Mouse (Mus musculus): ENCODE measurements around the gene Dnajb5. TPM values are rescaled to one million over a fixed set of nuclear protein-coding genes. Genes with fewer than 3 reads are reported as not detected.

The Dnajb5 gene
- polyA plus RNA-seq, 1 experiment from 2014 or later = 1.5 TPM

DNA sequence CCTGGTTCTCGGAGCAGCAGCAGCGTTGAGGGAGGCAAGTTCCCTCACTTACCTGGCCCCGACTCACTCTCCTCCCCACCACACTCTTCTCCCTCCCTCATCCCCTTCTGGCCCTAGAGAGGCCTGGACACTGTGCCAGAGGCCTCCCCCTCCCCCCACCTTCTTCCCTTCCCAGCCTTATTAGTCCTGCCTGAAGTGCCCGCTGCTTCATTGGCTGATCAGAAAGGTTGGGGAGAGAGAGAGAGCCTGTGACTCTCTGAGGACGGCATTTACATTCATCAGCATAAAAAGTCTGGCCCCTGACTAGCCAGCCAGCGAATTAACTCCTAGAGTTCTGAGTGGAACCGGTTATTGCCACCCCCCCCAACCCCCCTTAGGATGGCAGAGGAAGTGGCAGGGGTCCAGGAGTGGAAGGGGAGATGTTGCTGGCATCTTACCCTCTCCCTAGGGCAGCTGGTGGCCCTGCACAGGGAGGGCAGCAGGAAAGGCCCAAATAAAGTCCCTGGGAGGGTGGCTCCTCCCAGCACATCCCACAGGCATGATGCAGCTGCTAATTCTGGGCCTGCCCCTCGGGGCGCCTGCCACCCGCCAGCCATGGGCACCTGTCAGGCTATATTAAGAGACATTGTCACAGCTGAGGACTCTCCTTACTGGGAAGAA lies 4.0 kb downstream of the Dnajb5 start:
- Histone ChIP-seq H3K9me3 (replicated peaks) (no peaks in the 10 kb centered on the region), H3K27ac (replicated peaks) (no peak overlapping the region), H3K4me1 (replicated peaks) (peaks cover 15% of the 10 kb centered on the region), H3K9ac (no peak overlapping the region), H3K4me3 (replicated peaks) (no peak overlapping the region), H3K4me2 (no peak overlapping the region), H3K27me3 (peaks cover 43% of the 10 kb centered on the region), H3K36me3 (replicated peaks) (no peaks in the 10 kb centered on the region)
- no peak for ATAC-seq (ENCODE audit: insufficient read depth)
- WGBS (ENCODE audit: insufficient replicate concordance) = 51% methylated on average over 10 of the region's 10 CpGs

DNA sequence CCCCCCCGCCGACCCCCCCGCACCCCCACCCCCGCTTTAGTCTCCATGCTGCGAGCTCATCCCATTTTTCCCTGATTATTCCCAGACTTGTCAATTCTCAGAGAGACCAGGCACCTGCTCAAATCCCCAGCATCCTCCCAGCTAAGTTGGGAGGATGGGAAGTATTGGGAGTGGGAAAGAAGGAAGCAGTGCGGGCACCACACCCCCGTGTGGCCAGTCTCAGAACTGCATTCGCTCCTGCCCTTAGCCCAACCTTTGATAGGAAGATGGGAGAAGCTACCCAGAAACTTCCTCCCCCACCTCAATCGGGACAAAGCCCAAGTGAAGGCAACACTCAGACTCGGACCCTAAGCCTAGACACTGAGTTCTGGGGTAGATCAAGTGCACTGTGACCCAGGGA lies 4.7 kb downstream of the Dnajb5 start:
- Histone ChIP-seq H3K4me3 (replicated peaks) (no peak overlapping the region), H3K9ac (no peak overlapping the region), H3K4me2 (no peak overlapping the region), H3K36me3 (replicated peaks) (no peaks in the 10 kb centered on the region), H3K4me1 (replicated peaks) (peaks cover 12% of the 10 kb centered on the region), H3K27ac (replicated peaks) (no peak overlapping the region), H3K27me3 (peaks cover 35% of the 10 kb centered on the region), H3K9me3 (replicated peaks) (no peaks in the 10 kb centered on the region)
- WGBS (ENCODE audit: insufficient replicate concordance) = 11% methylated on average over 10 of the region's 10 CpGs
- ATAC-seq (ENCODE audit: insufficient read depth) = no peak

- no peak overlapping the region for H3K27ac ChIP-seq (replicated peaks)
- no peaks in the 10 kb centered on the region for H3K36me3 ChIP-seq (replicated peaks)
- WGBS (ENCODE audit: insufficient replicate concordance) = 78% methylated on average over 3 of the region's 3 CpGs
- no peak overlapping the region for H3K9ac ChIP-seq
- no peaks in the 10 kb centered on the region for H3K9me3 ChIP-seq (replicated peaks)
- peaks cover 4% of the 10 kb centered on the region for H3K4me1 ChIP-seq (replicated peaks)
- H3K4me2 ChIP-seq = no peak overlapping the region
- ATAC-seq (ENCODE audit: insufficient read depth) = no peak
- H3K27me3 ChIP-seq = peaks cover 26% of the 10 kb centered on the region
- no peak overlapping the region for H3K4me3 ChIP-seq (replicated peaks)
Measured at GRCm38 (mm10) chr4:42955200-42955599, 5.6 kb downstream of the Dnajb5 start.

DNA sequence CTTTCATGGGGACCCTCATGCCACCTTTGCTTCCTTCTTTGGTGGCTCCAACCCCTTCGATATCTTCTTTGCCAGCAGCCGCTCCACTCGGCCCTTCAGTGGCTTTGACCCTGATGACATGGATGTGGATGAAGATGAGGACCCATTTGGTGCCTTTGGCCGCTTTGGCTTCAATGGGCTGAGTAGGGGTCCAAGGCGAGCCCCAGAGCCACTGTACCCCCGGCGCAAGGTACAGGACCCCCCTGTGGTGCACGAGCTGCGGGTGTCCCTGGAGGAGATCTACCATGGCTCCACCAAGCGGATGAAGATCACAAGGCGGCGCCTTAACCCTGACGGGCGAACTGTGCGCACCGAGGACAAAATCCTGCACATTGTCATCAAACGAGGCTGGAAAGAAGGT lies 7.0 kb downstream of the Dnajb5 start:
- H3K4me2 ChIP-seq = no peak overlapping the region
- H3K27ac ChIP-seq (replicated peaks) = no peak overlapping the region
- WGBS (ENCODE audit: insufficient replicate concordance) = 74% methylated on average over 17 of the region's 17 CpGs
- H3K9me3 ChIP-seq (replicated peaks) = no peaks in the 10 kb centered on the region
- no peaks in the 10 kb centered on the region for H3K36me3 ChIP-seq (replicated peaks)
- peaks cover 12% of the 10 kb centered on the region for H3K27me3 ChIP-seq
- H3K4me3 ChIP-seq (replicated peaks) = no peak overlapping the region
- no peak for ATAC-seq (ENCODE audit: insufficient read depth)
- H3K4me1 ChIP-seq (replicated peaks) = no peaks in the 10 kb centered on the region; the same call in 1 of the 2 replicates
- no peak overlapping the region for H3K9ac ChIP-seq

DNA sequence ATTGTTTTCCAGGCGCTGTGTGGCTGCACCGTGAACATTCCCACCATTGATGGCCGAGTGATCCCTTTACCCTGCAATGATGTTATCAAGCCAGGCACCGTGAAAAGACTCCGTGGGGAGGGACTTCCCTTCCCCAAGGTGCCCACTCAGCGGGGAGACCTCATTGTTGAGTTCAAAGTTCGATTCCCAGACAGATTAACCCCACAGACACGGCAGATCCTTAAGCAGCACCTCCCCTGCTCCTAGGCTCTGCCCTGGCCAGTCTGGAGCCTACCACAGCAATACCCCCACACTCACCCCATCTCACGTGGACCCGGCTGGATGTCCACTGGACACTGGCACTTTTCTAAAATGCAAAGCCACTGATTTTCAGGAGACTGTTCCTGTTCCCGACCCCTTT lies 7.7 kb downstream of the Dnajb5 start:
- no peak for ATAC-seq (ENCODE audit: insufficient read depth)
- Histone ChIP-seq H3K9me3 (replicated peaks) (no peaks in the 10 kb centered on the region), H3K36me3 (replicated peaks) (no peaks in the 10 kb centered on the region), H3K27me3 (peaks cover 6% of the 10 kb centered on the region; the same call in 1 of the 2 replicates), H3K4me3 (replicated peaks) (no peak overlapping the region), H3K9ac (no peak overlapping the region), H3K4me1 (replicated peaks) (no peaks in the 10 kb centered on the region; the same call in 1 of the 2 replicates), H3K27ac (replicated peaks) (no peak overlapping the region), H3K4me2 (no peak overlapping the region)
- WGBS (ENCODE audit: insufficient replicate concordance) = 59% methylated on average over 11 of the region's 11 CpGs

DNA sequence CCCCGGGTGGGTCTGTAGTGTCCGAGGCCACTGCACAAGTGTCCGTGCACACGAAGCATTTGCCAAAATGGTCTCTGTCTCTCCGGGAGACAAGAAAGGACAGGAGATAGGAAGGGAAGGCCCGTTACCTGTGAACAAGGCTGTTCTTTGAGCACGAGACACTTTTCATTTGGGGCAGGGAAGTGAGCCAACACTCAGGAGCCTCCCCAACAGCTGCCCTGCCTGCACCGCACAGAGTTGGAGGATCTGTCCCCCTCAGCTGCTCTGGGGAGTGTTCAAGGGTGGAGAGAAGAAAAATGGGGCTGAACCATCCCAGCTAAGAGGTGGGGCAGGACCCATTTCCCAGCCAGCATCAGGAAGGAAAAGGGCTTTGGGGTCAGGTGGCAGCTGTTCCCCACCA lies 8.4 kb downstream of the Dnajb5 start:
- no peak overlapping the region for H3K9ac ChIP-seq
- peaks cover 4% of the 10 kb centered on the region; the same call in 1 of the 2 replicates for H3K27me3 ChIP-seq
- H3K4me2 ChIP-seq = no peak overlapping the region
- 73% methylated on average over 8 of the region's 8 CpGs for WGBS (ENCODE audit: insufficient replicate concordance)
- no peak overlapping the region for H3K27ac ChIP-seq (replicated peaks)
- no peaks in the 10 kb centered on the region for H3K36me3 ChIP-seq (replicated peaks)
- H3K9me3 ChIP-seq (replicated peaks) = no peaks in the 10 kb centered on the region
- no peak for ATAC-seq (ENCODE audit: insufficient read depth)
- H3K4me3 ChIP-seq (replicated peaks) = no peak overlapping the region
- H3K4me1 ChIP-seq (replicated peaks) = no peaks in the 10 kb centered on the region; the same call in 1 of the 2 replicates

DNA sequence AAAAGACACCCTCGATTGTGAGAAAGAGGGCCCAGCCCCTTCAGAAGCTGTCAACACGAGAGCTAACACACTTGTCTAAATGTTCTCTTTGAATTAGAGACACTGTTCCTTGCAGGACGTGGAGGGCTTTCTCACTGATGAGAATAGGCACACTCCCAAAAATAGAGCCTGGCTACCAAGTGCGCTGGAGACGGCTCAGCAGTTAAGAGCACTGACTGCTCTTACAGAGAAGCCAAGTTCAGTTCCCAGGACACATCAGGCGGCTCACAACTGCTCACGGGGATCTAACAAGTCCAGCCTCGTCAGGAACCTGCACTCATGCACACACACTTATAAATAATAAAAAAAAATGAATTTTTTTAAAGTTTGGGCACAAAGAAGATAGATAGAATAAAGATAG lies 9.3 kb downstream of the Dnajb5 start:
- Histone ChIP-seq H3K27me3 (peaks cover 4% of the 10 kb centered on the region; the same call in 1 of the 2 replicates), H3K9me3 (replicated peaks) (no peaks in the 10 kb centered on the region), H3K4me3 (replicated peaks) (no peak overlapping the region), H3K27ac (replicated peaks) (no peak overlapping the region), H3K4me1 (replicated peaks) (no peaks in the 10 kb centered on the region; the same call in 1 of the 2 replicates), H3K4me2 (no peak overlapping the region), H3K9ac (no peak overlapping the region), H3K36me3 (replicated peaks) (no peaks in the 10 kb centered on the region)
- 55% methylated on average over 8 of the region's 8 CpGs for WGBS (ENCODE audit: insufficient replicate concordance)
- no peak for ATAC-seq (ENCODE audit: insufficient read depth)

DNA sequence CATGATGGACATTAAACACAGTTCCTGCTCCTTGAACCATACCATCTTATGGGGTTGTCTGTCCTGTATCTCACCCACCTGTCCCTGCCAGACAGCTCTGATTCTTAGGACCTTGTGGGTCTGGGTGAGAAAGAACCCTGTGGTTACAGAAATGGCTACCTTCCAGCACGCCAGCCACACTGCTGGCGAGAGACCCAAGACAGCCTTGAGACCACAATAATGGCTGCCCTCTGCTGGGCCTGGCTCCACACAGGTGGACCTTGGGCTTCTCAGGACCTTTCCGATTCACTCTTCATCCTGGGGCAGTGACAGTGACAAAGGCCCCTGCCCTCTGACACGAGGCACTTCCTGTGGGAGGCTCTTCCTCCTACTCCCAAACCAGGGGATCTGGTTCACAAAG lies 9.8 kb downstream of the Dnajb5 start:
- Histone ChIP-seq H3K4me2 (no peak overlapping the region), H3K4me1 (replicated peaks) (no peaks in the 10 kb centered on the region), H3K27ac (replicated peaks) (no peak overlapping the region), H3K36me3 (replicated peaks) (no peaks in the 10 kb centered on the region), H3K4me3 (replicated peaks) (no peak overlapping the region), H3K27me3 (peaks cover 8% of the 10 kb centered on the region), H3K9me3 (replicated peaks) (no peaks in the 10 kb centered on the region), H3K9ac (no peak overlapping the region)
- no peak for ATAC-seq (ENCODE audit: insufficient read depth)
- WGBS (ENCODE audit: insufficient replicate concordance) = 44% methylated on average over 4 of the region's 4 CpGs

DNA sequence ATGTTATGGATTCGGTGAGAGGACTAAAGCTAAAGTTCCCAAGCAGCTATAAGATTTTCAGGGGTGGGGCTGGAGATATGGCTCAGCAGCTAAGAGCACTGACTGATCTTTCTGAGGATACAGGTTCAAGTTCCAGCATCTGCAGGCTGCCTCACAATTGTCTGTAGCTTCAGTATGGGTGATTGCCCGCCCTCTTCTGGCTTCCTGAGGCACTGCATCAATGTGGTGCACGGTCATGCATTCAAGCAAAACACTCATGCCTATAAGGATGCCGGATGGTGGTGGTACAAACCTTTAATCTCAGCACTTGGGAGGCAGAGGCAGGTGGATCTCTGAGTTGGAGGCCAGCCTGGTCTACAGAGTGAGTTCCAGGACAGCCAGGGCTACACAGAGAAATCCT lies 12.0 kb downstream of the Dnajb5 start:
- Histone ChIP-seq H3K4me2 (no peak overlapping the region), H3K36me3 (replicated peaks) (no peaks in the 10 kb centered on the region), H3K27ac (replicated peaks) (no peak overlapping the region), H3K9me3 (replicated peaks) (no peaks in the 10 kb centered on the region), H3K4me1 (replicated peaks) (peaks cover 7% of the 10 kb centered on the region), H3K4me3 (replicated peaks) (no peak overlapping the region), H3K9ac (no peak overlapping the region), H3K27me3 (peaks cover 17% of the 10 kb centered on the region)
- ATAC-seq (ENCODE audit: insufficient read depth) = no peak
- WGBS (ENCODE audit: insufficient replicate concordance) = 15% methylated on average over 4 of the region's 4 CpGs

- no peak overlapping the region for H3K4me3 ChIP-seq (replicated peaks)
- peaks cover 17% of the 10 kb centered on the region for H3K27me3 ChIP-seq
- no peaks in the 10 kb centered on the region for H3K36me3 ChIP-seq (replicated peaks)
- ATAC-seq (ENCODE audit: insufficient read depth) = no peak
- no peak overlapping the region for H3K9ac ChIP-seq
- no peak overlapping the region for H3K27ac ChIP-seq (replicated peaks)
- no peak overlapping the region for H3K4me2 ChIP-seq
- H3K9me3 ChIP-seq (replicated peaks) = no peaks in the 10 kb centered on the region
- 84% methylated on average over 2 of the region's 2 CpGs for WGBS (ENCODE audit: insufficient replicate concordance)
- H3K4me1 ChIP-seq (replicated peaks) = peaks cover 7% of the 10 kb centered on the region
Measured at GRCm38 (mm10) chr4:42963480-42963879, 13.9 kb downstream of the Dnajb5 start.

GRCm38 (mm10) chr4:42965039-42965719 lies 15.6 kb downstream of the Dnajb5 start:
- peaks cover 17% of the 10 kb centered on the region for H3K27me3 ChIP-seq
- peaks cover 7% of the 10 kb centered on the region for H3K4me1 ChIP-seq (replicated peaks)
- H3K36me3 ChIP-seq (replicated peaks) = no peaks in the 10 kb centered on the region
- H3K9ac ChIP-seq = no peak overlapping the region
- 11% methylated on average over 12 of the region's 12 CpGs for WGBS (ENCODE audit: insufficient replicate concordance)
- no peak for ATAC-seq (ENCODE audit: insufficient read depth)
- no peak overlapping the region for H3K27ac ChIP-seq (replicated peaks)
- peak overlapping the region; percentile 43 for H3K4me2 ChIP-seq
- no peak overlapping the region; the same call in 1 of the 2 replicates for H3K4me3 ChIP-seq (replicated peaks)
- H3K9me3 ChIP-seq (replicated peaks) = no peaks in the 10 kb centered on the region
